Mouse (Mus musculus) heart, embryonic 14.5 days (tissue): ENCODE measurements around the gene S100a9. TPM values are rescaled to one million over a fixed set of nuclear protein-coding genes. Genes with fewer than 3 reads are reported as not detected.

ENCODE experiments used
- ATAC-seq: fragments of 200-750 bp; cut with Nextera tagmentation; 2 replicates; pipeline ENCODE4 v1.8.0; 2017; ENCODE audit warnings: low read depth, moderate TSS enrichment; ENCODE audit not compliant: insufficient number of reproducible peaks, insufficient read depth, low FRiP score
- H3K27ac ChIP-seq, 2 experiments: fragments of 200-500 bp in 1 of 2; fragments of 300-500 bp in 1 of 2; sonication (generic) in 1 of 2; replicated peaks in 1 of 2; 2 replicates each; pipeline ENCODE4 v1.5.1; 2012 to 2014; ENCODE audit warnings: low read depth in 2 of 2, low read length in 2 of 2, control low read depth in 1 of 2, mild to moderate bottlenecking in 1 of 2, mixed read lengths in 1 of 2; ENCODE audit not compliant: control insufficient read depth in 1 of 2, insufficient read depth in 1 of 2
- H3K27me3 ChIP-seq: fragments of 300-500 bp; sonication (generic); 2 replicates; pipeline ENCODE4 v1.6.1; 2014; ENCODE audit warnings: mild to moderate bottlenecking, low read length, control low read depth; ENCODE audit not compliant: control insufficient read depth, insufficient read depth
- H3K36me3 ChIP-seq: fragments of 300-500 bp; sonication (generic); 2 replicates; pipeline ENCODE4 v1.6.1; 2014; ENCODE audit warnings: mild to moderate bottlenecking, control low read depth, low read length, mixed read lengths; ENCODE audit not compliant: control insufficient read depth, insufficient read depth
- H3K4me1 ChIP-seq, 2 experiments: fragments of 200-500 bp in 1 of 2; fragments of 300-500 bp in 1 of 2; sonication (generic) in 1 of 2; 2 replicates each; pipeline ENCODE4 v1.6.1; 2012 to 2014; ENCODE audit warnings: low read length in 2 of 2, control low read depth in 1 of 2, mixed read lengths in 1 of 2; ENCODE audit not compliant: control insufficient read depth in 2 of 2, insufficient read depth in 2 of 2
- H3K4me2 ChIP-seq: fragments of 300-500 bp; sonication (generic); 2 replicates; pipeline ENCODE4 v1.6.1; 2014; ENCODE audit warnings: mild to moderate bottlenecking, low read length
- H3K4me3 ChIP-seq, 2 experiments: fragments of 200-500 bp in 1 of 2; fragments of 300-500 bp in 1 of 2; sonication (generic) in 1 of 2; 2 replicates each; pipeline ENCODE4 v1.5.1; 2012 to 2014; ENCODE audit warnings: low read length in 2 of 2, mild to moderate bottlenecking in 2 of 2, control low read depth in 1 of 2, low read depth in 1 of 2, moderate library complexity in 1 of 2; ENCODE audit not compliant: control insufficient read depth in 1 of 2, insufficient read depth in 1 of 2
- H3K9ac ChIP-seq: fragments of 300-500 bp; sonication (generic); 2 replicates; pipeline ENCODE4 v1.6.1; 2014; ENCODE audit warnings: mild to moderate bottlenecking, low read length
- H3K9me3 ChIP-seq: fragments of 300-500 bp; sonication (generic); 2 replicates; pipeline ENCODE4 v1.6.1; 2016; ENCODE audit warnings: low read length, control low read depth; ENCODE audit not compliant: control insufficient read depth
- WGBS: fragments of 180-500 bp; shearing (Covaris S2); extraction: QIAGEN DNeasy Blood & Tissue Kit; methylation state at CpG from one replicate; pipeline ENCODE4 v1.1.7; 2014; 5-methylcytosine and 5-hydroxymethylcytosine counted together
- polyA plus RNA-seq: library from polyadenylated mRNA; unstranded; fragments of >200 nt; fragmentation: Nextera tagmentation; extraction: Ambion mirVana; gene quantifications from 2 replicates; pipeline ENCODE4 v1.2.1, GENCODE M21; 2014

S100a9 gene
- polyA plus RNA-seq, 1 experiment from 2014 or later: 11.4 TPM

- Histone ChIP-seq H3K9me3 (no peaks in the 10 kb centered on the region), H3K27ac (no peak overlapping the region), H3K4me2 (no peak overlapping the region), H3K4me3 (no peak overlapping the region), H3K36me3 (no peaks in the 10 kb centered on the region), H3K4me1 (no peaks in the 10 kb centered on the region), H3K9ac (no peak overlapping the region), H3K27me3 (no peaks in the 10 kb centered on the region)
- 85% methylated on average over 3 of the region's 3 CpGs for WGBS
- no peak for ATAC-seq
These were observed 11.6 kb downstream of the S100a9 start for GRCm38 (mm10) chr3:90683929-90684328.

GRCm38 (mm10) chr3:90678656-90679055 lies 16.9 kb downstream of the S100a9 start:
- H3K9me3 ChIP-seq: no peaks in the 10 kb centered on the region
- ATAC-seq: no peak
- H3K4me3 ChIP-seq: no peak overlapping the region
- no peak overlapping the region for H3K4me2 ChIP-seq
- H3K36me3 ChIP-seq: no peaks in the 10 kb centered on the region
- H3K4me1 ChIP-seq: no peaks in the 10 kb centered on the region
- no peaks in the 10 kb centered on the region for H3K27me3 ChIP-seq
- H3K27ac ChIP-seq: no peak overlapping the region
- 41% methylated on average over 3 of the region's 3 CpGs for WGBS
- H3K9ac ChIP-seq: no peak overlapping the region

- WGBS: 60% methylated on average over 8 of the region's 8 CpGs
These were observed 26.7 kb downstream of the S100a9 start, which contains the start of gene S100a8 for GRCm38 (mm10) chr3:90668846-90669245. Gene S100a8 (plus strand): TSS chr3:90668978.

GRCm38 (mm10) chr3:90664219-90664618 lies 31.3 kb downstream of the S100a9 start:
- H3K9me3 ChIP-seq: no peaks in the 10 kb centered on the region
- H3K4me3 ChIP-seq: no peak overlapping the region
- H3K4me1 ChIP-seq: no peaks in the 10 kb centered on the region
- 76% methylated on average over 2 of the region's 2 CpGs for WGBS
- no peak overlapping the region for H3K27ac ChIP-seq
- no peaks in the 10 kb centered on the region for H3K36me3 ChIP-seq
- no peaks in the 10 kb centered on the region for H3K27me3 ChIP-seq
- H3K9ac ChIP-seq: no peak overlapping the region
- H3K4me2 ChIP-seq: no peak overlapping the region
- no peak for ATAC-seq

More at GRCm38 (mm10) chr3:90668846-90669245, 26.7 kb downstream of the S100a9 start, which contains the start of gene S100a8:
- no peak for ATAC-seq
- no peak within 1 kb of the TSS for H3K4me2 ChIP-seq
- H3K27ac ChIP-seq: no peak within 1 kb of the TSS
- no peaks in the 10 kb centered on the region for H3K9me3 ChIP-seq
- H3K4me1 ChIP-seq: no peaks in the 10 kb centered on the region
- H3K27me3 ChIP-seq: no peaks in the 10 kb centered on the region
- no peak within 1 kb of the TSS for H3K9ac ChIP-seq
- no peak within 1 kb of the TSS for H3K4me3 ChIP-seq
- H3K36me3 ChIP-seq: no peaks in the 10 kb centered on the region

GRCm38 (mm10) chr3:90659364-90660044 lies 36.0 kb downstream of the S100a9 start:
- Histone ChIP-seq H3K4me1 (no peaks in the 10 kb centered on the region), H3K9ac (no peak overlapping the region), H3K4me3 (no peak overlapping the region), H3K27ac (no peak overlapping the region), H3K27me3 (no peaks in the 10 kb centered on the region; the same call in 1 of the 2 replicates), H3K9me3 (no peaks in the 10 kb centered on the region), H3K4me2 (no peak overlapping the region), H3K36me3 (no peaks in the 10 kb centered on the region)
- ATAC-seq: no peak

GRCm38 (mm10) chr3:90657405-90657804 lies 38.1 kb downstream of the S100a9 start:
- WGBS: 60% methylated on average over 4 of the region's 4 CpGs

GRCm38 (mm10) chr3:90653717-90654116 lies 41.8 kb downstream of the S100a9 start, which contains the start of gene S100a7a:
Gene S100a7a (plus strand): TSS chr3:90654017.
- no peak for ATAC-seq
- Histone ChIP-seq H3K27ac (no peak within 1 kb of the TSS), H3K36me3 (no peaks in the 10 kb centered on the region), H3K9me3 (no peaks in the 10 kb centered on the region), H3K9ac (no peak within 1 kb of the TSS), H3K4me3 (no peak within 1 kb of the TSS), H3K4me1 (no peaks in the 10 kb centered on the region), H3K4me2 (no peak within 1 kb of the TSS), H3K27me3 (no peaks in the 10 kb centered on the region; the same call in 1 of the 2 replicates)

More at GRCm38 (mm10) chr3:90657405-90657804, 38.1 kb downstream of the S100a9 start:
- H3K4me2 ChIP-seq: no peak overlapping the region
- no peaks in the 10 kb centered on the region; the same call in 1 of the 2 replicates for H3K27me3 ChIP-seq
- no peak overlapping the region for H3K4me3 ChIP-seq
- no peak overlapping the region for H3K9ac ChIP-seq
- no peaks in the 10 kb centered on the region for H3K4me1 ChIP-seq
- no peaks in the 10 kb centered on the region for H3K9me3 ChIP-seq
- no peaks in the 10 kb centered on the region for H3K36me3 ChIP-seq
- ATAC-seq: no peak
- H3K27ac ChIP-seq: no peak overlapping the region
